Mouse (Mus musculus) lung, adult 2 months (tissue): Measurements from ENCODE around the gene Slc2a12.

Experiments used
- CTCF ChIP-seq: fragments of 200-500 bp; IDR thresholded peaks from 2 replicates; pipeline ENCODE4 v1.5.1; 2011; ENCODE audit warnings: mild to moderate bottlenecking, low read length, control low read depth; ENCODE audit not compliant: insufficient read depth
- POLR2A ChIP-seq: fragments of 200-500 bp; IDR thresholded peaks from 2 replicates; pipeline ENCODE4 v1.6.1; 2011; ENCODE audit warnings: low read depth, mild to moderate bottlenecking, control low read depth, low read length, borderline replicate concordance; ENCODE audit errors: extremely low read depth

DNA sequence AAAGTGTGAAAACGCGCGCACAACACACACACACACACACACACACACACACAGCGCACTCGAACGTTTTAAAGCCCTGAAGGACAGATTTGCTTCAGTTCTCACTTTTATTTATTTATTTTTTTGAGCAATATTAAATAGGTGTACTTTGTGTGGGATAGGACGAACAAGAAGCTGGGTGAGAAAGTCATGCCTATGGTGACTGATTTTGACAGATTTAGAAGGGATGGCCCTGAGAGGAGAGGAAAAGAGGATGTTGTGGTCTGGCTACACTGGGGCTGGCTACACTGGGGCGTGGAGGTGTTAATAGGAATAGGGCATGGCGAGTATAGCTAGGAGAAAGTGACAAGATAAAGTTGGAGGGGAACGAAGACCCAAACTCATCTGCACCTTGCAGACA, 87.4 kb downstream of the Slc2a12 start:
- TF ChIP-seq CTCF (no peak), POLR2A (no peak)
